Mouse (Mus musculus) splenic B cell, adult 2 months (primary cell): ENCODE measurements around the gene Elmod2.
"Not testable (repeated sequence)": the region's sequence is repeated elsewhere in the genome, so short reads cannot be mapped to it uniquely, and the experiment has no call there.

Source experiments
- DNase-seq: peaks from one replicate; pipeline ENCODE4 v3.0.0-alpha.2; 2011; ENCODE audit warnings: low read depth, low spot score
- H3K27me3 ChIP-seq: 2 replicates; pipeline ENCODE4 v1.6.1; 2012; ENCODE audit warnings: mild to moderate bottlenecking, low read length, moderate library complexity, mixed read lengths; ENCODE audit not compliant: control insufficient read depth, poor library complexity, insufficient read depth, severe bottlenecking
- H3K36me3 ChIP-seq: 2 replicates; pipeline ENCODE4 v1.6.1; 2012; ENCODE audit warnings: mild to moderate bottlenecking, low read length, moderate library complexity, mixed read lengths; ENCODE audit not compliant: control insufficient read depth, poor library complexity, insufficient read depth, severe bottlenecking

The Elmod2 gene

GRCm38 (mm10) chr8:83315691-83316090 lies 16.6 kb downstream of the Elmod2 start:
- DNase-seq, result no peak
- H3K27me3 ChIP-seq, result no peaks in the 10 kb centered on the region
- peaks cover 10% of the 10 kb centered on the region for H3K36me3 ChIP-seq

GRCm38 (mm10) chr8:83315084-83315483 lies 17.2 kb downstream of the Elmod2 start:
- not testable (repeated sequence) for H3K27me3 ChIP-seq, DNase-seq
- H3K36me3 ChIP-seq, result peaks cover 10% of the 10 kb centered on the region

GRCm38 (mm10) chr8:83309836-83310235 lies 22.4 kb downstream of the Elmod2 start:
- Histone ChIP-seq H3K36me3 (0 out of 2 replicates have a peak, but pooled peaks cover 2% of the 10 kb centered on the region), H3K27me3 (no peaks in the 10 kb centered on the region)
- no peak for DNase-seq

DNA sequence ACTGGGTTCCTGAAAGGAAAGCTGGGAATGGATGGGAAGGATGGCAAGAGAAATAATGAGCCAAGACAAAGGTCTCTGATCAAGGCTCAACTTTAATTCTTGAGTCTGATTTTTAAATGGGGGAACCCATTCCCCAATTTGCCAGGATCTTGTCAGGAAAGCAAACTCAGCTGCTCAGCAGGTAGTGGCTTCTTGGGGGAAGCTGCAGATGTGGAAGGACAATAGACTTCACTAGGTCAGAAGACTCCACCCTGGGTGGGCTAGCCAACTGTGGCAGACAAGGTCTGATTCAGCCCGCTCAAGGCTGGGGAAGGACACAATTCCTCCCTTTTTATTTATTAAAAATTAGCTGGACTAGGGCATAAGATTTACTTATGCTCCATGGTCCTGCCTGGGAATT lies 27.3 kb downstream of the Elmod2 start:
- Histone ChIP-seq H3K36me3 (no peaks in the 10 kb centered on the region), H3K27me3 (no peaks in the 10 kb centered on the region)
- DNase-seq, result no peak

DNA sequence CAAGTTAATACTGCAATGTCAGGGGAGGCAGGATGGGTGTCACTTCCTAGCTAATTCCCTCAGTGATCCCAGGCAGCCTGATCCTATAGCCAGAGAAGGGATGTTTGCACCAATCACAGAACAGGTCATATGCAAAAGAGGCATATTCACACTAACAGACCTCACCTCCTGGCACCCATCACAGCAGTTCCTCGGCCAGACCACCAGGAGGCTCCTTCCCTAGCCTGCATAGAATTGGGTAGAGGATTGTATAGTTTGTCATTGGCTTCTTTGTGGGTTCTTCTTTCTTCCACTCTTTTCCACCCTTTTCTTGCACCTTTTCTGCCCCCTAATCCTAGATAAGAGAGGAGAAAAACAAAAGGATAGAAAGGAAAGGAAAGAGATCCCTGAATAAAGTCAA lies 32.2 kb downstream of the Elmod2 start:
- H3K36me3 ChIP-seq, result no peaks in the 10 kb centered on the region
- DNase-seq, result peak; percentile 30
- no peaks in the 10 kb centered on the region for H3K27me3 ChIP-seq

- Histone ChIP-seq H3K27me3 (no peaks in the 10 kb centered on the region), H3K36me3 (no peaks in the 10 kb centered on the region)
- no peak for DNase-seq
Measured at GRCm38 (mm10) chr8:83297375-83297774, 34.9 kb downstream of the Elmod2 start.

DNA sequence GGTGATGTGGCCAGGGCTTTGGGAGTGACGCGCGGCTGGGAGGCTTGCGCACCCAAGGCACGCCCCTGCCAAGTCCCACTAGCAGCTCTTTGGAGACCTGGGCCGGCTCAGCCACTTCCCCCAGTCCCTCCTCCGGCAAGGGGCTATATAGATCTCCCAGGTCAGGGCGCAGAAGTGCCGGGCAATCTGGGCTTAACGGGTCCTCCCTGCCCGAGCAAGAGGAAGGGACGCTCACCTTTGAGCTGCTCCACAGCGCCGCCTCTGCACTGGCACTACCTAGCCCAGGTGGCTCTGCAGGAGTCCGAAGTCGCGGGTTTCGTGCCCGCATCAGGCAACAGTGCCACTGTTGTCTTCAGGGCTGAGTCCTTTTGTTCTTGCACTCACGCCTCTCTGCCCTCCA lies 42.1 kb downstream of the Elmod2 start, which contains the start of gene Ucp1:
Gene Ucp1 (plus strand): TSS at position 177 of the 400 bp plus-strand sequence.
- H3K36me3 ChIP-seq, result no peaks in the 10 kb centered on the region
- no peak for DNase-seq
- no peaks in the 10 kb centered on the region; the same call in none of the 2 replicates for H3K27me3 ChIP-seq

- Histone ChIP-seq H3K27me3 (no peaks in the 10 kb centered on the region; the same call in none of the 2 replicates), H3K36me3 (no peaks in the 10 kb centered on the region)
- DNase-seq, result no peak
Measured at GRCm38 (mm10) chr8:83285391-83285790, 46.9 kb downstream of the Elmod2 start.

DNA sequence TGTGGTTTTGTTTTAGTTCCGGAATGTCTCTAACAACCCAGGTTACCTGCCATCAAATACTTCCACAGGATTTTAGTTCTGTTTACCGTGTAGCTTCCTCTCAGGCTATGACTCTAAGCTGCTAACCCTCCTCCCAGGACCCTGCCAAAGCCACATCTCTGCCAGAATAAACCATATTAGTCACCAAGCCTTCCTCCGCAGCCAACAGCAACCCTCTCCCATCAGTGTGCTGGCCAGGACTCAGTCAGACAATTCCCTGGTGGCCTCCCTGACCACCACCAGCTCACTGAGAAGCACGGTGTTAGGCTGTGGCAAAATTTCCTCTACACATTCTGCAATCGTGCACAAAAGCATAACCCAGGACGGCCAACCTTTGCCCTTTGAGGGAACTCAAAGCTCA lies 53.9 kb downstream of the Elmod2 start:
- DNase-seq, result no peak
- no peaks in the 10 kb centered on the region for H3K27me3 ChIP-seq
- H3K36me3 ChIP-seq, result no peaks in the 10 kb centered on the region

GRCm38 (mm10) chr8:83274470-83274869 lies 57.8 kb downstream of the Elmod2 start:
- no peak for DNase-seq
- H3K36me3 ChIP-seq, result no peaks in the 10 kb centered on the region
- H3K27me3 ChIP-seq, result no peaks in the 10 kb centered on the region

GRCm38 (mm10) chr8:83272464-83272863 lies 59.8 kb downstream of the Elmod2 start:
- H3K36me3 ChIP-seq, result no peaks in the 10 kb centered on the region
- DNase-seq, result no peak

DNA sequence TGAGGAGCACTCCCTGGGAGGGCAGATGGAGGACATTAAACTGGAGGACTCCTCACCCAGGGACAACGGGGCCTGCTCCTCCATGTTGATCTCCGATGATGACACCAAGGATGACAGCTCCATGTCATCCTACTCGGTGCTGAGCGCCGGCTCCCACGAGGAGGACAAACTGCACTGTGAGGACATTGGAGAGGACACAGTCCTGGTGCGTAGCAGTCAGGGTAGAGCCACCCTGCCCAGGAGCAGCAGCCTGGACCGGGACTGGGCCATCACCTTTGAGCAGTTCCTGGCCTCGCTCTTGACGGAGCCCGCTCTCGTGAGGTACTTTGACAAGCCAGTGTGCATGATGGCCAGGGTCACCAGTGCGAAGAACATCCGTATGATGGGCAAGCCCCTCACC lies 61.1 kb downstream of the Elmod2 start:
- H3K36me3 ChIP-seq, result no peaks in the 10 kb centered on the region
- no peaks in the 10 kb centered on the region for H3K27me3 ChIP-seq
- DNase-seq, result no peak

More at GRCm38 (mm10) chr8:83272464-83272863, 59.8 kb downstream of the Elmod2 start:
- H3K27me3 ChIP-seq, result no peaks in the 10 kb centered on the region
